Mouse (Mus musculus): Measurements from ENCODE around the gene Taar2.

GRCm38 (mm10) chr10:23963444-23963843, 25.1 kb downstream of the Taar2 start:
- TF ChIP-seq CTCF (IDR thresholded peaks at IDR 0.05; ENCODE audit: extremely low read depth, insufficient read depth, insufficient read length, insufficient replicate concordance) (no peak), POLR2A (IDR thresholded peaks at IDR 0.05; ENCODE audit: low read depth, low read length) (no peak)

Data from spleen, adult 2 months (tissue).